Mouse (Mus musculus): ENCODE results near the gene Ftl1. TPM values are rescaled to one million over a fixed set of nuclear protein-coding genes. Genes with fewer than 3 reads are reported as not detected.

Gene Ftl1
- polyA plus RNA-seq, 1 experiment from 2014 or later: 7,209 TPM

DNA sequence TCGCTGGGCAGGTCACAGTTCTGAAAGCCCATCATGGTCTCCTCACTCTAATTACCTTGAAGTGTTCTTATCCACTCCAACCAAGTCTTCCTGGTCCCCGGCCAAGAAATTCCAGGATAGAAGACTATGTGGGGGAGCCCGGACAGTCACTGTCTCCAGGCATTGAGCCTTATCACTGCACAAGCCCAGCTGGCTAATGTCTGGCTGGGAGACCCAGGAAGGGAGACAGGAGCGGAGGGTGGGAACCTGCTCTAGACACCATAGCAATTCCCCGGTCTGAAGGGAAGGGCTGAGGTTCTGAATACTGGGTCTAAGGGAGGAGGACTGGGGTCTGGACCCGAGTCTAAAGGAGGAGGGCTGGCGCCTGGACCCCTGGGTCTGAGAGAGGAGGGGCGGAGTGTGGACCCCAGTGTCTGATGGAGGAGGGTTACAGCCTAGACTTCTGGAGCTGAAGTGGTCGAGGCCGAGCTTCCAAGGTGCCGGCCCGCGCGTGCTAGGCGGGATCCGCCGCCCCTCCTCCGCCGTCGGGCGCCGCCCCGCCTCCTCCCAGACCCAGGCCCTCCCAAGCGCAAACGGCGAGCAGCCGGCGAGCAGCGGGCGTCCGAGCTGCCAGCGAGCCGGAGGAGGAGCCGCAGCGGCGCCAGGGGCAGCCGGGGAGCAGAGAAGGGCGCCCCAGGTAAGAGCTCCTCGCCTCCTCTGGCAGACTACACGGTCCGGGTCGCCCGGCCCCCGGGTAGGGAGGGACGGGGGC lies 46.4 kb downstream of the Ftl1 start, which contains the start of gene Ntf5:
TSS of gene Ntf5 (plus strand) at position 583 of the 751 bp plus-strand sequence.
- H3K9me3 ChIP-seq: no peaks in the 10 kb centered on the region
- 3% methylated on average over 45 of the region's 45 CpGs for WGBS
- H3K27me3 ChIP-seq (ENCODE audit: insufficient read depth, poor library complexity, severe bottlenecking): peaks cover 100% of the 10 kb centered on the region
- H3K27ac ChIP-seq: peak within 1 kb of the TSS; percentile 70; the same call in 1 of the 2 replicates
- DNase-seq (ENCODE audit: low spot score): peak; percentile 49
- H3K4me3 ChIP-seq: peak within 1 kb of the TSS; percentile 59
- peaks cover 32% of the 10 kb centered on the region for H3K4me1 ChIP-seq (replicated peaks)
- no peaks in the 10 kb centered on the region for H3K36me3 ChIP-seq

- H3K36me3 ChIP-seq: no peaks in the 10 kb centered on the region
- no peak overlapping the region for H3K4me3 ChIP-seq
- peaks cover 23% of the 10 kb centered on the region for H3K4me1 ChIP-seq (replicated peaks)
- no peak overlapping the region for H3K27ac ChIP-seq
- no peaks in the 10 kb centered on the region for H3K9me3 ChIP-seq
- 80% methylated on average over 2 of the region's 2 CpGs for WGBS
- H3K27me3 ChIP-seq (ENCODE audit: insufficient read depth, poor library complexity, severe bottlenecking): peaks cover 100% of the 10 kb centered on the region
- no peak for DNase-seq (ENCODE audit: low spot score)
Measured at GRCm38 (mm10) chr7:45412421-45412820, 47.3 kb downstream of the Ftl1 start.

DNA sequence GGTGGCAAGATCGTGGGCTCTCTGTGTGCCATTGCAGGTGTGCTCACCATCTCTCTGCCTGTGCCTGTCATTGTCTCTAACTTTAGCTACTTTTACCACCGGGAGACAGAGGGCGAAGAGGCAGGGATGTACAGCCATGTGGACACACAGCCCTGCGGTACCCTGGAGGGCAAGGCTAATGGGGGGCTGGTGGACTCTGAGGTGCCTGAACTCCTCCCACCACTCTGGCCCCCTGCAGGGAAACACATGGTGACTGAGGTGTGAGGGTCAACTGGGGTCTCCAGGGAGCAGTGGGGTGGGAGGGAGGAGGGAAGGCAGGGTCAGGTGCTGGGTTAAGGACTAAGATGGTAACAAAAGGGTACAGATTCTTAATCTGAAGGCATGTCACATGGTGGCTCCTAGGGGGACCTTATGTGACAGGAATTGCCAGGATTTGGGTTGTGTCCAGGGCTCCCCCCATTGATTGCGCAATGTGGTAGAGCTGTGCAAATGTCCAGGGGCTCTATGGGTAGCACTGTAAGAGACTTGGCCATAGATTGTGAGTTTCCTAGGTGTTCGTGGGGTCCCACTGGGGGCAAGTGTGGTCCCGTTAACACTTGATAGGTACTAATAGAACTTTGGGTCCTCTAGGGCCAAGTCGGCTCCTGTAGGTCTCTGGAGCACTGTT lies 50.1 kb downstream of the Ftl1 start:
- no peak for DNase-seq (ENCODE audit: low spot score)
- Histone ChIP-seq H3K27me3 (ENCODE audit: insufficient read depth, poor library complexity, severe bottlenecking) (peaks cover 99% of the 10 kb centered on the region), H3K4me1 (replicated peaks) (peaks cover 32% of the 10 kb centered on the region), H3K4me3 (no peak overlapping the region), H3K27ac (no peak overlapping the region), H3K9me3 (no peaks in the 10 kb centered on the region), H3K36me3 (no peaks in the 10 kb centered on the region)
- 88% methylated on average over 8 of the region's 8 CpGs for WGBS

GRCm38 (mm10) chr7:45408949-45409348 lies 50.7 kb downstream of the Ftl1 start:
- no peaks in the 10 kb centered on the region for H3K36me3 ChIP-seq
- WGBS: 88% methylated on average over 17 of the region's 17 CpGs
- peaks cover 92% of the 10 kb centered on the region for H3K27me3 ChIP-seq (ENCODE audit: insufficient read depth, poor library complexity, severe bottlenecking)
- no peak overlapping the region for H3K27ac ChIP-seq
- no peak for DNase-seq (ENCODE audit: low spot score)
- H3K4me3 ChIP-seq: no peak overlapping the region
- H3K4me1 ChIP-seq (replicated peaks): peaks cover 27% of the 10 kb centered on the region
- no peaks in the 10 kb centered on the region for H3K9me3 ChIP-seq

GRCm38 (mm10) chr7:45408351-45408750 lies 51.3 kb downstream of the Ftl1 start:
- no peak overlapping the region for H3K27ac ChIP-seq
- H3K4me1 ChIP-seq (replicated peaks): peaks cover 21% of the 10 kb centered on the region
- no peak for DNase-seq (ENCODE audit: low spot score)
- H3K36me3 ChIP-seq: no peaks in the 10 kb centered on the region
- H3K27me3 ChIP-seq (ENCODE audit: insufficient read depth, poor library complexity, severe bottlenecking): peaks cover 86% of the 10 kb centered on the region
- no peaks in the 10 kb centered on the region for H3K9me3 ChIP-seq
- no peak overlapping the region for H3K4me3 ChIP-seq
- WGBS: 78% methylated on average over 7 of the region's 7 CpGs

Other genes starting within 250 kb of the Ftl1 start
- 1.8 and 2.1 TPM in 2 replicates for gene Dkkl1, start 247.7 kb downstream of the Ftl1 start, polyA plus RNA-seq (2016; fragmentation: Nextera tagmentation; extraction: Ambion mirVana)
- 324 and 370 TPM in 2 replicates for gene Tead2, start 244.1 kb downstream of the Ftl1 start, polyA plus RNA-seq (2016; fragmentation: Nextera tagmentation; extraction: Ambion mirVana)
- gene Cd37, start 220.8 kb downstream of the Ftl1 start, polyA plus RNA-seq (2016; fragmentation: Nextera tagmentation; extraction: Ambion mirVana): 1.0 and 1.1 TPM in 2 replicates
- gene Slc6a16, start 218.8 kb downstream of the Ftl1 start, polyA plus RNA-seq (2016; fragmentation: Nextera tagmentation; extraction: Ambion mirVana): 0.26 TPM in 1 of 2 replicates, not detected in the other
- not detected in 2 replicates for gene Slc6a21, start 182.4 kb downstream of the Ftl1 start, polyA plus RNA-seq (2016; fragmentation: Nextera tagmentation; extraction: Ambion mirVana)
- gene Trpm4, start 126.1 kb downstream of the Ftl1 start, polyA plus RNA-seq (2016; fragmentation: Nextera tagmentation; extraction: Ambion mirVana): 10.5 and 12.5 TPM in 2 replicates
- 0.36 and 0.42 TPM in 2 replicates for gene Hrc, start 124.6 kb downstream of the Ftl1 start, polyA plus RNA-seq (2016; fragmentation: Nextera tagmentation; extraction: Ambion mirVana)
- 8.4 and 12.9 TPM in 2 replicates for gene Ppfia3, start 92.9 kb downstream of the Ftl1 start, polyA plus RNA-seq (2016; fragmentation: Nextera tagmentation; extraction: Ambion mirVana)
- gene Lin7b, start 89.3 kb downstream of the Ftl1 start, polyA plus RNA-seq (2016; fragmentation: Nextera tagmentation; extraction: Ambion mirVana): 0.89 and 1.5 TPM in 2 replicates
- gene Snrnp70, start 64.1 kb downstream of the Ftl1 start, polyA plus RNA-seq (2016; fragmentation: Nextera tagmentation; extraction: Ambion mirVana): 223 and 271 TPM in 2 replicates
- 0.07 TPM in 1 of 2 replicates, not detected in the other for gene Kcna7, start 54.2 kb downstream of the Ftl1 start, polyA plus RNA-seq (2016; fragmentation: Nextera tagmentation; extraction: Ambion mirVana)
- 1.0 and 1.1 TPM in 2 replicates for gene Ntf5, start 46.2 kb downstream of the Ftl1 start, polyA plus RNA-seq (2016; fragmentation: Nextera tagmentation; extraction: Ambion mirVana)
- gene Lhb, start 39.1 kb downstream of the Ftl1 start, polyA plus RNA-seq (2016; fragmentation: Nextera tagmentation; extraction: Ambion mirVana): 0.60 and 1.5 TPM in 2 replicates
- 43.2 and 45.7 TPM in 2 replicates for gene Gys1, start 25.0 kb downstream of the Ftl1 start, polyA plus RNA-seq (2016; fragmentation: Nextera tagmentation; extraction: Ambion mirVana)
- 192 and 212 TPM in 2 replicates for gene Ruvbl2, start 21.8 kb downstream of the Ftl1 start, polyA plus RNA-seq (2016; fragmentation: Nextera tagmentation; extraction: Ambion mirVana)
- 264 and 295 TPM in 2 replicates for gene Bax, start 7.0 kb upstream of the Ftl1 start, polyA plus RNA-seq (2016; fragmentation: Nextera tagmentation; extraction: Ambion mirVana)
- 0.47 and 1.2 TPM in 2 replicates for gene Tulp2, start 22.0 kb upstream of the Ftl1 start, polyA plus RNA-seq (2016; fragmentation: Nextera tagmentation; extraction: Ambion mirVana)
- gene Gm45808, start 26.9 kb upstream of the Ftl1 start, polyA plus RNA-seq (2016; fragmentation: Nextera tagmentation; extraction: Ambion mirVana): not detected in 2 replicates
- 4.8 and 6.7 TPM in 2 replicates for gene Dhdh, start 28.9 kb upstream of the Ftl1 start, polyA plus RNA-seq (2016; fragmentation: Nextera tagmentation; extraction: Ambion mirVana)
- gene Nucb1, start 50.5 kb upstream of the Ftl1 start, polyA plus RNA-seq (2016; fragmentation: Nextera tagmentation; extraction: Ambion mirVana): 110 and 115 TPM in 2 replicates
- 18.6 and 20.2 TPM in 2 replicates for gene Ppp1r15a, start 66.4 kb upstream of the Ftl1 start, polyA plus RNA-seq (2016; fragmentation: Nextera tagmentation; extraction: Ambion mirVana)
- gene Plekha4, start 66.4 kb upstream of the Ftl1 start, polyA plus RNA-seq (2016; fragmentation: Nextera tagmentation; extraction: Ambion mirVana): 4.1 and 4.5 TPM in 2 replicates
- gene Hsd17b14, start 95.0 kb upstream of the Ftl1 start, polyA plus RNA-seq (2016; fragmentation: Nextera tagmentation; extraction: Ambion mirVana): 1.1 and 1.5 TPM in 2 replicates
- 37.1 and 46.2 TPM in 2 replicates for gene Bcat2, start 110.3 kb upstream of the Ftl1 start, polyA plus RNA-seq (2016; fragmentation: Nextera tagmentation; extraction: Ambion mirVana)
- gene Fgf21, start 155.6 kb upstream of the Ftl1 start, polyA plus RNA-seq (2016; fragmentation: Nextera tagmentation; extraction: Ambion mirVana): not detected in 2 replicates
- gene Fut1, start 157.4 kb upstream of the Ftl1 start, polyA plus RNA-seq (2016; fragmentation: Nextera tagmentation; extraction: Ambion mirVana): 0.20 TPM in 1 of 2 replicates, not detected in the other
- 0.19 TPM in 1 of 2 replicates, not detected in the other for gene Izumo1, start 161.9 kb upstream of the Ftl1 start, polyA plus RNA-seq (2016; fragmentation: Nextera tagmentation; extraction: Ambion mirVana)
- gene Rasip1, start 167.6 kb upstream of the Ftl1 start, polyA plus RNA-seq (2016; fragmentation: Nextera tagmentation; extraction: Ambion mirVana): 6.4 and 9.3 TPM in 2 replicates
- gene Mamstr, start 180.1 kb upstream of the Ftl1 start, polyA plus RNA-seq (2016; fragmentation: Nextera tagmentation; extraction: Ambion mirVana): 2.6 and 2.9 TPM in 2 replicates
- 0.12 and 0.21 TPM in 2 replicates for gene Fut2, start 206.5 kb upstream of the Ftl1 start, polyA plus RNA-seq (2016; fragmentation: Nextera tagmentation; extraction: Ambion mirVana)
- 0.39 and 0.98 TPM in 2 replicates for gene Ntn5, start 224.1 kb upstream of the Ftl1 start, polyA plus RNA-seq (2016; fragmentation: Nextera tagmentation; extraction: Ambion mirVana)
- 0.62 and 0.77 TPM in 2 replicates for gene Sec1, start 234.5 kb upstream of the Ftl1 start, polyA plus RNA-seq (2016; fragmentation: Nextera tagmentation; extraction: Ambion mirVana)
- gene Car11, start 240.0 kb upstream of the Ftl1 start, polyA plus RNA-seq (2016; fragmentation: Nextera tagmentation; extraction: Ambion mirVana): 8.3 and 13.0 TPM in 2 replicates
- 3.0 and 3.4 TPM in 2 replicates for gene Dbp, start 245.2 kb upstream of the Ftl1 start, polyA plus RNA-seq (2016; fragmentation: Nextera tagmentation; extraction: Ambion mirVana)